Mouse (Mus musculus) thymus, postnatal 14 days (tissue): ENCODE measurements around the gene Vash1.

ENCODE experiments used
- DNase-seq: peaks from one replicate; pipeline ENCODE4 v3.0.0; 2021

Gene Vash1

DNA sequence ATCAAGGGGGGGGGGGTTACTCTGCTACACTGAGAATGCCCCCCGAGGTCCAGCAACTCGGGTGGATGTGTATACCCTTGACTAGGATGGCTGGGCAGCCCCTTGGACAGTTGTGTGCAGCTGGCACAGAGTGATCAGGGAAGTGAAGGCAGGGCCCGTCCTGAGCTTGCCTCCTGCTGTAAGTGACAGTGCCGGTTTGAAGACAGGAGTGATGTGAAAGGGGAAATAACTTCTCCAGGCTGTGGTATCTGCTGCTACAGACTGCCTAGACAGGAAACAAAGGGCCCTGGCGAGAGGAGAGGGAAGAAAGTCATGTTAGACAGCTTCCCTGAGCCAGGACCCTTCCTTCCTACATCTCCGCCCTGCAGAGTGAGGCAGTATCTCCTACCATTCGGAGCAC, 5.2 kb downstream of the Vash1 start:
- DNase-seq = no peak

DNA sequence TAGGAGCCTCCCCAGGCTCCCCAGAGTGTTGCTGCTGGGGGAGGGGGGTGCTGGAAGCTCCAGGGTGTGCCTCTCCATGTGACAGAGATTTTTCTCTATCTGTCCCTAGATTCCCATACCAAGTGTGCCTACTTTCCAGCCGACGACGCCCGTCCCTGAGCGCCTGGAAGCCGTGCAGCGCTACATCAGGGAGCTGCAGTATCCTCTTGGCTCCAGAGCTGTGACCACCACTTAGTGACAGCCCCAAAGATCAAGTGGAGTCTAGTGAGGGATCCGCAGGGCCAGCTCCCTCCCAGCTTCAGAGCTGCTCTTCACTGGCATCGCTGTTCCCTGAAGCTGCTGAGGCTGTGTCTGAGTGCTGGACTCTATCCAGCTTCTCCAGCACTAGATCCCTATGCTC, 6.8 kb downstream of the Vash1 start:
- DNase-seq = no peak

GRCm38 (mm10) chr12:86686551-86687330, 8.2 kb downstream of the Vash1 start:
- peak; percentile 26 for DNase-seq

- DNase-seq = no peak
Measured at GRCm38 (mm10) chr12:86687445-86687955, 9.0 kb downstream of the Vash1 start.

- DNase-seq = no peak
Measured at GRCm38 (mm10) chr12:86687971-86688573, 9.6 kb downstream of the Vash1 start.

DNA sequence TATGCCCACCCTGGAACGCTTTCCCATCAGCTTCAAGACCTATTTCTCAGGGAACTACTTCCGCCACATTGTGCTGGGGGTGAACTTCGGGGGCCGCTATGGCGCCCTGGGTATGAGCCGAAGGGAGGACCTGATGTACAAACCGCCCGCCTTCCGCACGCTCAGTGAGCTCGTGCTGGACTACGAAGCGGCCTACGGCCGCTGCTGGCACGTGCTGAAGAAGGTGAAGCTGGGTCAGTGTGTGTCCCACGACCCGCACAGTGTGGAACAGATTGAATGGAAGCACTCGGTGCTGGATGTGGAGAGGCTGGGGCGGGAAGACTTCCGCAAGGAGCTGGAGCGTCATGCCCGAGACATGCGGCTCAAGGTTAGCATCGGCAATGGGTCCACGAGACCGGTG, 10.4 kb downstream of the Vash1 start:
- DNase-seq = no peak

- no peak for DNase-seq
Measured at GRCm38 (mm10) chr12:86690700-86691485, 12.4 kb downstream of the Vash1 start.

DNA sequence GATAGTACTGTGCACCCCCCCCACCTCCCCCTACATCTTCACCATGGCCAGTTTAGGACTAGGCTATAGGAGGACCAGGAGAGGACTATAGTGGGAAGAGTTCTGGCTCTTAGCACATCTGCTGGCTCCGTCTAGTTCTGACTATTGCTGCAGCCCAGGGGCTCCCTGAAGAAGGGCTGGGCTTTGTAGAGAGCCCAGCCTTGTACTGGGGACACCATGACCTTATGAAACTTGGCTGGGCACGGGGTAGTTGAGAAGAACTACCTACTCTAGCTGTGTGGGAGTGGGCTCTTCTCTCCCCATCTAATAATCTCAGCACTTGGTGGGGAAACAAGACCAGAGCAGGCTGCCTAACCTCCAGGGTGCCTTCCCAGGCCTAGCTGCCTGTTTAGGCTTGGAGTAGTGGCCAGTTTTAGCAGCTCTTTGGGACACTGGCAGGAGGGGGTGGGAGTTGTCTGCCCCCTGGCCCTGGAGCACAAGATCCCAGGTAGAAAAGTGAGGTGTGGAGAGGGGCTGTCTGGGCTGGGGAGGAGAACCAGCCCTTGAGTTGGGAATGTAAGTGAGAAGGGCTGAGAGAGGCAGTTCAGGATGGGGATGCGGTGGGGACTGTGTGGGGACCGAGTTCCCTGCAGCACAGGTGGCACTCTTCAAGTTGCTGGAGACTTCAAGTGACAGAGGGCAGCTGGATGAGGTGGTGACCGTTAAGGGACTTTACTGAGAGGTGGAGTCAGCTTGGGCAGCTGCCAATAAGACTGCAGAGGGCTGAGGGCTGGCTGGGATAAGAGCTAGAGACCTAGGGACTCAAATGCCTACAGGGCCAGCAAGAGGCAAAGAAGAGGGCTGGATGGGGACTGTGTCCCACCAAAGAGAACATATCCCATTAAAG, 14.2 kb downstream of the Vash1 start:
- no peak for DNase-seq

- DNase-seq = no peak
Measured at GRCm38 (mm10) chr12:86693389-86693788, 14.9 kb downstream of the Vash1 start.

- DNase-seq = no peak
Measured at GRCm38 (mm10) chr12:86694441-86694840, 15.9 kb downstream of the Vash1 start.

- no peak for DNase-seq
Measured at GRCm38 (mm10) chr12:86697996-86698395, 19.5 kb downstream of the Vash1 start.

GRCm38 (mm10) chr12:86698537-86698936, 20.0 kb downstream of the Vash1 start:
- DNase-seq = no peak

DNA sequence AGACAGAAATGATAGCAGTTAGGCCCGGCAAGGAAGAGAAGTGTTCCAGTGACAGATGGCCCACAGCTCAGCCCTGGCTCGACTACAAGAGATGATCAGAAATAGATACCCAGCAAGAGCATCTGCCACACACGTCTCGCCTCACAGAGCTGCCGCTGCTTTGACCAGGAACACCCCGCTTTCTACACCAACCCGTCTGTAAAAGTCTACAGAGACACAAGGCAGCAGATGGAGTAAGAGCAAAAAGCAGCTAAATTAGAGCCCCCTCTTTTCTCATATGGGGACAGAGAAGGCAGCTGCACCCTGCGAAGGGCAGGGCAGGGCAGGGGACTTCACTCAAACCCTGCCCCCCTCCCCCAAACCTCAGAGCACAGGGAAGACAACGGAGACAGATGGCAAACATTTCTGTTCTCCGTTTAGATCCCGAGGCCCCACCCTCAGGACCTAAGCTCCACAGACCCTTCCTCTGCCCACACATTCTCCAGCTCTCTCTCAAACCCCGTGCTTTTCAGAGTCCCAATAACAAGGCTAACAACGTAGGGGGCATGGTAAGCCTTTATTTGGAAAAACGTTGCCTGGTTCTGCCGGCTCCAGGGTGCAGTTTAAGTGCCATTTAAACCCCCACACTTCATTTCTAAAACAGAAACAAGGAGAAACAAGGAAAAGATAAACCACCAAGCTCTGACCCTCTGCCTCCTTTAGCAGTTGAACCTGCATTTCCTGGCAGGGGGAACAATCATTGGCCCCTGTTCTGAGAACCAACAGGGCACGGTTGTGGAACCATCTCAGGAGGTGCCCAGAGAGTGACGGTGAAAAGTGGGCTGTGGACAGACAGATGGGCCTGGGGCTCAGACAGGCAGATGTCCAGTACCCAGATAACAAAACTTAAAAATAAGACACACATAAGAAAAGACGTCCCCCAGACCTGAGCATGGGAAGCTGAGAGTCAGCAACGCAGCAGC, 21.7 kb downstream of the Vash1 start:
- DNase-seq = no peak

- DNase-seq = no peak
Measured at GRCm38 (mm10) chr12:86700927-86701310, 22.4 kb downstream of the Vash1 start.

DNA sequence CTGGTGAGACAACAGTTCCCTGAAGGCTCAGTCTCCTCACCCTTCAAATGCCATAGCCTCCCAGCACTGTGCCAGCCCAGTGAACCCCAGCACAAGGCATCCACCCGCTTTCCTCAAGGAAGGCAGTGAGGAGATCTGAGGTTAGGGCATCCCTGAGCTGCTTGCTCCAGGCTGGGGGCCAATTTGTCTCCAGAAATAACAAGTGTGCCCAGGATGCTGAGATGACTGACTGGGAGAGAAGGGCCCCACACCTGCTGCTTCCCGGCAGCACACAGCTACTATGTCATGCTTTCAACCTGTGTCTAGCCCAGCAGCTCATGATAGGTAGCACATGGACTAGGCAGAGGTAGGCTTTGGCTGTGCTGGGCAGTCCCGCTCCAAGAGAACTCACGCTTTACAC, 23.0 kb downstream of the Vash1 start:
- DNase-seq = no peak

DNA sequence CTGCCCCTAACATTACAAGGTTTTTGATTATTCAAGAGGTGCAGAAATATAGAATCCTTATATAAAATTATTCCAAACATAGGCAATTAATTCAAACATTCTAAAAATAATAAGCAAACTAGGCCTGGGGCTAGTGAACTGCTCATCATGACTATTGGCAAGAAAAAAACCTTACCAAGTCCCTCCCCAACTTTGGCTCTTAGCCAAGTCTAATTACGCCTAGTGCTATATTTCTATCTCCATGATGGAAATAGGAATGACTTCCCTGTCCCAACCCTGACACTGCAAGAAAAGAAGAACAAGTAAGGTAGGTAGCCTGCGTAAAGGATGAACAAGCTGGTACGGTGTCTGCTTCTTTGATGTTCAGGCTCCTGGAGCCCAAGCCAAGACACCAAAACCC, 24.2 kb downstream of the Vash1 start:
- DNase-seq = no peak

DNA sequence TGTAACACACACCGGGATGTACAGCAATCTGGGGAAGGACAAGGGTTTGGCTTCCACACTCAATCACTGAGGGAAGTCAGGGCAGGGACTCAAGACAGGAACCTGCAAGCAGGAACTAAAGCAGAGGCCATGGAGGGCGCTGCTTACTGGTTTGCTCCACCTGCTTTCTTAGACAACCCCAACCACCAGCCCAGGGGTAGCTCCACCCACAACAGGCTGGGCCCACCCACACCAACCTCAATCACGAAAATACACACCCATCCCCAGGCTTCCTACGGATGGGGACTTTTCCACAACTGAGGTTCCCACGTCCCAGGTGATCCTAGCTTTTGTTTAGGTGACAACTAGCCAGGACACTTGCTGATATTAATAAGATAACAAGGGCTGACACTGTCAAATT, 27.3 kb downstream of the Vash1 start:
- no peak for DNase-seq

- no peak for DNase-seq
Measured at GRCm38 (mm10) chr12:86714026-86714425, 35.5 kb downstream of the Vash1 start.

GRCm38 (mm10) chr12:86715401-86715800, 36.9 kb downstream of the Vash1 start:
- peak; percentile 64 for DNase-seq

DNA sequence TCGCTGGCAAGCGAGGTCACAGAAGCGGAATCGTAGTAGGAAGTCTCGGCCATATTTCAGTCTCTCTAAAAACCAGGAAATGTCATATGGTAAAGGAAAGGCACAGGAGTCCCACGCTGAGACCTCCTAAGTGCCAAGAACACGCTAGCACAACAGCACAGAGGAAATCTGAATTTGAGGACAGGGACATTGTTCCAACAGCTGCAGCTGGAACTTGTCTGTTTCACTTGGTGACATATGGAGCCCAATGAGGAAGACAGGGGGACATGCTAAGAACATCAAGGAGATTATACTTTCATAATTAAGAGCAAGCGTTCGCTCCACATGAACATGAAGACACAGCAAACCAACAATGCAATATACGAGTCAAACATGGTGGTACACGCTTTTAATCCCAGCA, 38.5 kb downstream of the Vash1 start:
- no peak for DNase-seq

DNA sequence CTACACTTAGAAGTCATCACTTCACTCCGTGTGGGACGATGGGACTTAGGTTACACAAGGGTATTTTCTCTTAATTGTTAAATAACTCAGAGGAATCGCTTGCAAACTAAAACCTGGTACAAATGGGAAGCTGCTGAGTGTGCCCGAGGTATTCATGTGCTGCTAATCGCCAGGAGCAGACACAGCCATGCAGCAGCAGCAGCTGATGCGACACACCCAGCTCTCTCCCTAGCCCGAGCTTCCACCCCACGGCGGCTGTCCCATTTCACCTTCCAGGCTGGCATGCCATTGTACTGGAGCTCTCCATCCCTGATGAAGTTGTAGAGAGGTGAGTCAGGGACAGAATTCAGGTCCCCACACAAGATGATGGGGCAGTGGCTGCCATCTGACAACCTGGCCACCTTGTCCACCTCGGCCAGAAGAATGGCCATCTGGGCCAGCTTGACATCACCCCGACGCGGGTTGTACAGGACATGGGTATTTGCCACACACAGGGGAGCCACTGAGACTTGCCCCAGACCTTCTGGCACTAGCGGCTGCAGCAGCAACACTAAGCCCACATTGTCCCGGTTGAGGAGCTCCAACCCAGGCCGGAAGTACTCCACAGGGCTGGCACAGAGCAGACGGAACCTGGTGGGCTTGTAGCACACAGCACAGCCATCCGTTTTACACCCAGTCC, 41.6 kb downstream of the Vash1 start:
- DNase-seq = no peak
